Comparison of ENCODE assay signal across 13 mouse cellular contexts in genomic region chr5:142081076-142081475, GRCm38 (mm10).
"Had no signal": no experiment of that assay in that cellular context is flagged by ENCODE, and none has a peak within 500 bp of the region (broad histone marks: within the 10 kb centered on the region; RNA-seq: fewer than 3 reads in every experiment).

No protein-coding gene starts in this region.

- H3K27me3 ChIP-seq: kidney, embryonic 15.5 days; liver, embryonic 15.5 days; midbrain, embryonic 13.5 days had no signal

- H3K4me3 ChIP-seq: kidney, embryonic 15.5 days; left cerebral cortex, adult 2 months; limb, embryonic 10.5 days; liver, embryonic 15.5 days; midbrain, embryonic 13.5 days had no signal

- H3K27ac ChIP-seq: kidney, embryonic 15.5 days; left cerebral cortex, adult 2 months; limb, embryonic 10.5 days; liver, embryonic 15.5 days; midbrain, embryonic 13.5 days had no signal

- DNase-seq: kidney, adult 2 months; kidney, postnatal 14 days; lung, adult 2 months; lung, postnatal 36 days; right cerebral cortex, adult 18-20 months; right cerebral cortex, postnatal 25 days; thymus, adult 18-20 months; thymus, postnatal 14 days had no signal

- H3K4me1 ChIP-seq: kidney, embryonic 15.5 days; liver, embryonic 15.5 days; midbrain, embryonic 13.5 days had no signal
